Mouse (Mus musculus) left cerebral cortex, adult 9 months (tissue): ENCODE results near the gene Skap2.

Experiments used
- DNase-seq, 2 experiments: peaks; one replicate each; pipeline ENCODE4 v3.0.0; 2022; ENCODE audit warnings: low spot score in 2 of 2

The Skap2 gene

GRCm38 (mm10) chr6:51850030-51850817 is 162.1 kb downstream of the Skap2 start:
- DNase-seq: no peak

DNA sequence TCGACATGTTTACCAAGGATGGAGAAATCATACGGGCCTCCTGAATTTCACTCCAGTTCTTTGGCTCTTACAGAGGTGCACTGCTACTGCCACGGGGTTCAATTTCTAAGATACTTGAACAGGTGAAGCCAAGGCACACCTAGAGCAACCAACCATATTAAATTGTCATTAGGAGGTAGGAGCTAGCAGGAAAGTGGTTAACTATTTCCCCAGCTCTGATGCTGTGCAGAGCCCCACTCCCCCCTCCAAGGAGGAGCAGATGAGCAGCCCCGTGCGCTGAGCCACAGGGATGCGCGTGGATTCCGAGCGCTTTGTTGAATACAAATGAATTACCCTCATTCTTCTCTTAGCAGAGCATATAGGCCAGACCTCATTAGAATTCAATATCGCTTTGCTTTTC is 162.8 kb downstream of the Skap2 start:
- DNase-seq: no peak

DNA sequence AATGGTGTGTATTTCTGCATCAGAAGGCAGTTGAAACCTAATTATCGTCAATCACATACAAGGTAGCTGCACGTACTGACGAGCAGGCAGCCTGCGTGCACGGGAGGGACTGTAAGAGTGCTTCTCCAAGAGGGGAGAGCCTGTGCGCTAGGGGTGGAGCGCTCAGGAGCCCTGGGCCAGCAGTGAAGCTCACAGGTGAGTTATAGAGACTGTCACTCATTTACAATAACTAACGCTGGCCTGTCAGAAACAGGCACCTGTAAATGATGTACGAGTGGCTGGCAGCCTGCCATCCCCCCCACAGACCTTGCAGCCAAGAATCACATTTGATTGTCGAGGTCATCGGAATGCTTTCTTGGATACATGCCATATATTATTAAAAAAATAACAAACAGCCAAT is 168.2 kb downstream of the Skap2 start:
- no peak for DNase-seq

- DNase-seq: no peak
Observed at GRCm38 (mm10) chr6:51843081-51843480, 169.3 kb downstream of the Skap2 start.

GRCm38 (mm10) chr6:51838177-51838576 is 174.2 kb downstream of the Skap2 start:
- no peak for DNase-seq

DNA sequence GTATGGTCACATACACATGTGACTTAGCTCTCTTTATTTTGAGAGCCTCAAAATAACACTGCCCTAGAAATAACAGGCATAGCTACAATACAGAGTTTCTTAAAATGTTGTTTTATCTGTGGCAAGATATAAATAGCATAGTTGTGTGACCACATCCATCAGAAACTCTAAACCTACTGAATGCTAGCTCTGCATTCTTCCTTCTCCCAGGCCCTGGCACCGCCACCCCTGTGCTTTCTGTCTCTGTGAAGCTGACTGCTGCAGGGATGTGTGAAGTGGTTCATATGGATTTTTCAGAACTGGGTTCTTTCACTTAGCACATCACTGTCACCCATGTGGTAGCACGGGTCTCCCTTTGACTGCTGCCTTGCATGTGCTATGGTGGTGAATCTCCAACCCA is 179.0 kb downstream of the Skap2 start:
- no peak for DNase-seq

DNA sequence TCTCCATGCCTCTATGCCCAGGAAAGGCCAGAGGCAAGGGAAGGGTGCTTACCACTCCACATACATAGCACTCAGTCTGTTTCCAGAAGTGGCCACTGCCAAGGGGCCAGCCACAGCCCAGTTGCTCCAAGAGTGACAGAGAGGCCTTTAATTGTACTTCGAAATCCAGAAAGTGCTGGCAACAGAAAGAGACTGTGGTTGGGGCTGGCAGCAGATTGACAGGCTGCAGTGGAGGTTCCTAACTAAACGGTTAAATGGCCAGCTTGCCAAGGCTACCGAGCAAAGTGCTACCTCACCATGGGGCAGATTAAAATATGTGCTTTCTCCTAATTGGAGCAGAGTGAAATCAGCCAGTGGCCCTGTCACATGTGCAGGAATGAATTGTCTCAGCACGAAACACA is 186.7 kb downstream of the Skap2 start:
- DNase-seq: no peak

- no peak for DNase-seq
Observed at GRCm38 (mm10) chr6:51824136-51824830, 188.1 kb downstream of the Skap2 start.

GRCm38 (mm10) chr6:51822049-51822448 is 190.3 kb downstream of the Skap2 start:
- DNase-seq: no peak

- no peak for DNase-seq
Observed at GRCm38 (mm10) chr6:51820853-51821252, 191.5 kb downstream of the Skap2 start.

GRCm38 (mm10) chr6:51816892-51817621 is 195.3 kb downstream of the Skap2 start:
- DNase-seq: no peak

- DNase-seq: no peak
Observed at GRCm38 (mm10) chr6:51810906-51811305, 201.4 kb downstream of the Skap2 start.

DNA sequence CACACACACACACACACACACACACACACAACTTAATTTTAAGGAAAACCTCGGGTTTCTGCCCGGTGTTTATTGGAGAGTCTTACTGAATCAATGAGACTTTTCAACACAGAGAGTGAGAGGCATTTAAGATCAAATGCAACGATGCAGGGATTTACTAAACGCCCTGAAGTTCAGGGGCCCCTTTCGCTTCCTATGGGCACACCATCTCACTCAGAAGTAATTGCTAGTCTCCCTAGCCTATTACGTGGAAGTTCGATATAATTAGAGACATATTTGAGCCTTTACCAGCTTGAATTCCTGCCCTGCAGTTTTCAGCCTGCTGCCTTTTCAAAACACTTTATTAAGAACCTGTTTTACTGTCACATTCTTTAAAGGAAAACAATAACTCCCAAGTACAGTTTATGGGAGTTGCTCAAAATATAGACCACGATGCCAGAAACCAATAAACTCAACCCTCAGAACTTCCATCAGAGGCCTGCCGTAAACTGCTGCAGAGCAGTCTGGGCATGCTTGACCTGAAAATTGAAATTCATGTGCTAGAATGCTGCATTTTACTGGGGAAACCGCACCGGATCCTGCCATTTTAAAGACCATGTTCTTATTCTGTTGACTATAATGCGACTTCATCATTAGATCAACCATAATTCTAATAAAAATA is 203.1 kb downstream of the Skap2 start:
- DNase-seq: no peak

GRCm38 (mm10) chr6:51808011-51808410 is 204.3 kb downstream of the Skap2 start:
- DNase-seq: no peak
